Mouse (Mus musculus): ENCODE data around the gene Gm45785. TPM values are rescaled to one million over a fixed set of nuclear protein-coding genes. Genes with fewer than 3 reads are reported as not detected.

The Gm45785 gene
- polyA plus RNA-seq, 1 experiment from 2014 or later: not detected

DNA sequence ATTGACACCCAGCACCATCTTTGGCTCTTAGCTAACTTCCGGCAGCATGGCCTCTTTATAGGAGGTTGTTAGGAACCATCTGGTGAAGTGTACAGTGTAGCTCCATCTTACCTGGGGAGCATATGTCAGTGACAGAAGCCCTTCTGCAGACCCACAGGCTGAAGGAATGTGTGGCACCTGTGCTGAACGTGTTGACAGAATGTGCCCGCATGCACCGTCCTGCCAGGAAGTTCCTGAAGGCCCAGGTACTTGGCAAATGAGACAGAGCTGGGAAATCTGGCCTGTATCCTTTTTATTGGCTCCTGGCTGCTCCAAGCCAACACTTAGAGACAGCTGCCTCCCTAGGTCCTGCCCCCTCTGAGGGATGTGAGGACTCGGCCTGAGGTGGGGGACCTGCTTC lies 4.6 kb upstream of the Gm45785 start:
- no peak overlapping the region for H3K27ac ChIP-seq (ENCODE audit: low read length)
- no peak for ATAC-seq
- H3K4me3 ChIP-seq (ENCODE audit: low read depth, low read length): no peak overlapping the region
- no peak overlapping the region for H3K4me2 ChIP-seq (replicated peaks; ENCODE audit: low read depth, low read length)
- TF ChIP-seq CTCF (IDR thresholded peaks at IDR 0.05) (no peak), EP300 (IDR thresholded peaks at IDR 0.05) (no peak)
- peaks cover 30% of the 10 kb centered on the region for H3K36me3 ChIP-seq (ENCODE audit: insufficient read depth, low read length)
- H3K27me3 ChIP-seq (replicated peaks; ENCODE audit: insufficient read depth, low read length): no peaks in the 10 kb centered on the region
- H3K4me1 ChIP-seq (ENCODE audit: insufficient read depth, low read depth, low read length): peaks cover 12% of the 10 kb centered on the region
- no peak overlapping the region for H3K9ac ChIP-seq (replicated peaks; ENCODE audit: low read depth)
- WGBS: 85% methylated on average over 5 of the region's 5 CpGs
- DNase-seq (ENCODE audit: low spot score): no peak
- H3K9me3 ChIP-seq (ENCODE audit: low read length): no peaks in the 10 kb centered on the region

DNA sequence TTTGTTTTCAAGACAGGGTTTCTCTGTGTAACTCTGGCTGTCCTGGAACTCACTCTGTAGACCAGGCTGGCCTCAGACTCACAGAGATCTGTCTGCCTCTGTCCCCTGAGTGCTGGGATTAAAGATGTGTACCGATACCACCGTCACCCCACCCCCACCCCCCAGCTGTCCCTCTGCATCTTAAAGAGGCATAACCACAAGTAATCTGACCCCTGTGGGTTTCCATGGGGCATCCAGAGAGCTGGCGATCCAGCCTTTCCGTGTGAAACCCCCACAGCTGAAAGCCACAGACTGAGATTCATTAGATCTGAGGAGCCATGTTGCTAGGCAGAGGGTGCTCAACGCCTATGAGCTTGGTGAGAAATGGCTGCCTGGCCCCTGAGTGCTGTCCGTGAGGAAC lies 3.9 kb upstream of the Gm45785 start:
- DNase-seq (ENCODE audit: low spot score): no peak
- no peak overlapping the region for H3K4me2 ChIP-seq (replicated peaks; ENCODE audit: low read depth, low read length)
- no peak overlapping the region for H3K27ac ChIP-seq (ENCODE audit: low read length)
- no peaks in the 10 kb centered on the region for H3K27me3 ChIP-seq (replicated peaks; ENCODE audit: insufficient read depth, low read length)
- H3K36me3 ChIP-seq (ENCODE audit: insufficient read depth, low read length): peaks cover 30% of the 10 kb centered on the region
- 79% methylated on average over 6 of the region's 6 CpGs for WGBS
- H3K4me1 ChIP-seq (ENCODE audit: insufficient read depth, low read depth, low read length): peaks cover 18% of the 10 kb centered on the region
- ATAC-seq: no peak
- no peak overlapping the region for H3K9ac ChIP-seq (replicated peaks; ENCODE audit: low read depth)
- H3K9me3 ChIP-seq (ENCODE audit: low read length): no peaks in the 10 kb centered on the region
- no peak overlapping the region for H3K4me3 ChIP-seq (ENCODE audit: low read depth, low read length)
- TF ChIP-seq EP300 (IDR thresholded peaks at IDR 0.05): no peak
- TF ChIP-seq CTCF (IDR thresholded peaks at IDR 0.05): no peak

DNA sequence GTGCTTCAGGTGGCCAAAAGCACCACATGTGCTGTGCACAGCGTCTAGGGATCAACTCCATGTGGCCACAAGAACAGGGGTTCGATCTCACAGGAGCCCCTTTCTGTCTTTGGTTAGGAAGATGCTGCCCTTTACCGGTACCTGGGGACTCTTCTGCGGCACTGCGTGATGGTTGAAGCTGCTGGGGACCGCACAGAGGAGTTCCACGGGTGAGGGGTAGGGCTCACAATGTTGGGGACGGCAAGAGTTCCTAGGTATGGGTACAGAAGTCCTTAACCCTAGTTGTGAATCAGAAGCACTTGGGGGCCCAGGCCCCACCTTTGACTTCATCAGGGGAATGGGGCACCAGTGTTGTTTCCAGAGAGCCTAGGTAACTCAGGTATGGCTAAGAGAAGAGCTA lies 2.6 kb upstream of the Gm45785 start:
- WGBS: 93% methylated on average over 8 of the region's 8 CpGs
- Histone ChIP-seq H3K27ac (ENCODE audit: low read length) (no peak overlapping the region), H3K4me3 (ENCODE audit: low read depth, low read length) (peak overlapping the region; percentile 76; the same call in 1 of the 2 replicates), H3K36me3 (ENCODE audit: insufficient read depth, low read length) (peaks cover 30% of the 10 kb centered on the region), H3K27me3 (replicated peaks; ENCODE audit: insufficient read depth, low read length) (no peaks in the 10 kb centered on the region), H3K4me1 (ENCODE audit: insufficient read depth, low read depth, low read length) (peaks cover 21% of the 10 kb centered on the region), H3K9me3 (ENCODE audit: low read length) (no peaks in the 10 kb centered on the region), H3K9ac (replicated peaks; ENCODE audit: low read depth) (peak overlapping the region; percentile 91), H3K4me2 (replicated peaks; ENCODE audit: low read depth, low read length) (peak overlapping the region; percentile 91)
- TF ChIP-seq EP300 (IDR thresholded peaks at IDR 0.05) (no peak), CTCF (IDR thresholded peaks at IDR 0.05) (no peak)
- no peak for ATAC-seq
- DNase-seq (ENCODE audit: low spot score): no peak

DNA sequence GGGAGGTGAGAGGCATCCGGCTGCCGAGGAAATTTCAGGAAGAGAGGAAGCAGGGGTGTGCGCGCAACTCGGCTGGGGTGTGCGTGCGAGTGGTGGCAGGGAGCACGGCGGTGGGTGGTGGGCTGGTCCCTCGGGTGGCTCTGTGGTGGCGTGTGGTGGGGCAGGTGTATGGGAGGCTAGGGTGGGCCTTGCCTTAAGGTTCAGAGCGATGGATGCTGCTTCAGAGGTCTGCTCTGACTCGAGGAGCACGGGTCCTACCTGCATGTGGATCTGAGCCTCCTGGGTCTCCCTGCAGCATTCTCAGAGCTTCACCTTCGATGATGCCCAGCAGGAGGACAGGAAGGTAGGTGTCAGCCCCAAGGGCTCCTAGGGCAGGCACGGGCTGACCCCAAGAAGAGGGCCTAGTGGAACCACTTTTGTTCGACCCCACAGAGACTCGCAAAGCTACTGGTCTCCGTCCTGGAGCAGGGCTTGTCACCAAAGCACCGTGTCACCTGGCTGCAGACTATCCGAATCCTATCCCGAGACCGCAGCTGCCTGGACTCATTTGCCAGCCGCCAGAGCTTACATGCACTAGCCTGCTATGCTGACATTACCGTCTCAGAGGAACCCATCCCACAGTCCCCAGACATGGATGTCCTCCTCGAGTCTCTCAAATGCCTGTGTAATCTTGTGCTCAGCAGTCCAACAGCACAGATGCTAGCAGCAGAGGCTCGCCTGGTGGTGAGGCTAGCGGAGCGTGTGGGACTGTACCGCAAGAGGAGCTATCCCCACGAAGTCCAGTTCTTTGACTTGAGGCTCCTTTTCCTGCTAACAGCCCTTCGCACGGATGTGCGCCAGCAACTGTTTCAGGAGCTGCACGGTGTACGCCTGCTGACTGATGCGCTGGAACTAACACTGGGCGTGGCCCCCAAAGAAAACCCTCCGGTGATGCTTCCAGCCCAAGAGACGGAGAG lies 1.7 kb upstream of the Gm45785 start, which contains the start of gene Bet1l:
TSS of gene Bet1l (minus strand) at position 28 of the 956 bp plus-strand sequence.
- ATAC-seq: peak; percentile 3
- WGBS: 27% methylated on average over 40 of the region's 40 CpGs
- Histone ChIP-seq H3K27ac (ENCODE audit: low read length) (peak within 1 kb of the TSS; percentile 98), H3K4me1 (ENCODE audit: insufficient read depth, low read depth, low read length) (peaks cover 21% of the 10 kb centered on the region), H3K9ac (replicated peaks; ENCODE audit: low read depth) (peak within 1 kb of the TSS; percentile 91), H3K9me3 (ENCODE audit: low read length) (no peaks in the 10 kb centered on the region), H3K4me2 (replicated peaks; ENCODE audit: low read depth, low read length) (peak within 1 kb of the TSS; percentile 91), H3K4me3 (ENCODE audit: low read depth, low read length) (peak within 1 kb of the TSS; percentile 76), H3K36me3 (ENCODE audit: insufficient read depth, low read length) (peaks cover 28% of the 10 kb centered on the region), H3K27me3 (replicated peaks; ENCODE audit: insufficient read depth, low read length) (no peaks in the 10 kb centered on the region)
- TF ChIP-seq EP300 (IDR thresholded peaks at IDR 0.05) (no peak; the same call in 1 of the 2 replicates), CTCF (IDR thresholded peaks at IDR 0.05) (no peak)
- DNase-seq (ENCODE audit: low spot score): no peak

DNA sequence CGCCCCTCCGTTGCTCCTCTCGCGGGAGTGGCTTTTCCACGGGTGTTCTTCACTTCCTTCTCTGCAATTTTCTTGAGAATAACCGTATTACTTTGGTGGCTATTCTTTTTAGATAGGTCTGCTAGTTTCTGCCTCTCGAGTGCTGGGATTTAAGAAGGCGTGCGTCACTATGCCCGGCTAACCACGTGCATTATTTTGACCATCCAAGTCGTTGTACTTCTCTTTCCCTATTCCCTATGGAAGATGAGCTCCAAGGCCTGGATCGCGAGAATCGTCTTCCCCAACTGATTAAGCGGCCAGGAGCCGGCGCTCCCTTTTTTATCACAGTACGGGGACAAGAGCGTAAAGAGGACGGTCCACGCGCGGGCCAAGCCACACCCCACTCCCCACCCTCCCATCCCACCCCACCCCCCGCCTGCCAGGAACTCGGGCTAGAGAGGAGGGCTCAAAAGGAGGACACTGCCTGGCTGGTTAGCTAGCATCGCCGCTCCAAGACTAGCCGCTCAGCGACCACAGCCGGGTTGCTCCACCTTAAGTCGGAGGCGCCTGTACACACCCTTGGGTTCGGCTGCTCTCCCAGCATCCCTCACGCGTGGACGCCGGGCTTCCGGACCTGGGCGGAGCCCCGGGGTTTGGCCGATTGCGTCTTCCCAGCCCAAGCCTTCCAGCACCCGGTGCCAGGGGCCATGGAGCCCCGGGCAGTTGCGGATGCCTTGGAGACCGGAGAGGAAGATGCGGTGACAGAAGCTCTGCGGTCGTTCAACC lies 836 bp upstream of the Gm45785 start, which contains the start of gene Ric8a:
TSS of gene Ric8a (plus strand) at position 173 of the 765 bp plus-strand sequence.
- WGBS: under 1% methylated on average over 48 of the region's 50 CpGs
- Histone ChIP-seq H3K27me3 (replicated peaks; ENCODE audit: insufficient read depth, low read length) (no peaks in the 10 kb centered on the region), H3K9me3 (ENCODE audit: low read length) (no peaks in the 10 kb centered on the region), H3K4me3 (ENCODE audit: low read depth, low read length) (peak within 1 kb of the TSS; percentile 76), H3K36me3 (ENCODE audit: insufficient read depth, low read length) (peaks cover 28% of the 10 kb centered on the region), H3K4me1 (ENCODE audit: insufficient read depth, low read depth, low read length) (peaks cover 21% of the 10 kb centered on the region), H3K9ac (replicated peaks; ENCODE audit: low read depth) (peak within 1 kb of the TSS; percentile 91), H3K4me2 (replicated peaks; ENCODE audit: low read depth, low read length) (peak within 1 kb of the TSS; percentile 91), H3K27ac (ENCODE audit: low read length) (peak within 1 kb of the TSS; percentile 98)
- peak; percentile 59 for TF ChIP-seq EP300 (IDR thresholded peaks at IDR 0.05)
- no peak for TF ChIP-seq CTCF (IDR thresholded peaks at IDR 0.05)
- peak; percentile 89 for ATAC-seq
- peak; percentile 95 for DNase-seq (ENCODE audit: low spot score)

DNA sequence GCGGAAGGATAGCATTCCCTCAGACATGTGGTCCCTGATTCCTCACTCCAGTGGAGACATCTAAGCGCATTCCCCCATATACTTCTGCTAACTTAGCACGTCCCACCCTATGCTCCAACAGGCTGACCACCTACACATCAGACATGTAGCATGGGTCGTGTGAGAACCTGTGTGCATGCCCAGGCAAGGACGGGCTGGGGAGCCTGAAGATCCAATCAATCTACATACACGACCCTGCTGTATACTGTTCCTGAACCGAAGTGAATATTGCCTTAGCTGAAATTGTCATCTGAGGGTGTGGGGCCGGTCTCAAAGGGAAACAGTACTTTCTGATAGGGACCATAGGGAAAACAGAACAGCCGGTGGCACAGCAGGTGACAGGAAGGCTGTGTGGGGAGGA lies 950 bp downstream of the Gm45785 start:
- Histone ChIP-seq H3K36me3 (ENCODE audit: insufficient read depth, low read length) (peaks cover 15% of the 10 kb centered on the region), H3K27ac (ENCODE audit: low read length) (peak overlapping the region; percentile 98), H3K9ac (replicated peaks; ENCODE audit: low read depth) (peak overlapping the region; percentile 60; the same call in 1 of the 2 replicates), H3K27me3 (replicated peaks; ENCODE audit: insufficient read depth, low read length) (no peaks in the 10 kb centered on the region), H3K4me3 (ENCODE audit: low read depth, low read length) (peak overlapping the region; percentile 76), H3K4me2 (replicated peaks; ENCODE audit: low read depth, low read length) (peak overlapping the region; percentile 91), H3K4me1 (ENCODE audit: insufficient read depth, low read depth, low read length) (peaks cover 21% of the 10 kb centered on the region), H3K9me3 (ENCODE audit: low read length) (no peaks in the 10 kb centered on the region)
- DNase-seq (ENCODE audit: low spot score) (no peak), ATAC-seq (no peak)
- TF ChIP-seq CTCF (IDR thresholded peaks at IDR 0.05): no peak
- no peak for TF ChIP-seq EP300 (IDR thresholded peaks at IDR 0.05)
- WGBS: 70% methylated on average over 9 of the region's 9 CpGs

All from lung, postnatal 0 days (tissue).